Mouse (Mus musculus) testis, adult 2 months (tissue): Measurements from ENCODE around the gene Cox5a.

Source experiments
- CTCF ChIP-seq: fragments of 200-500 bp; IDR thresholded peaks from 2 replicates; pipeline ENCODE4 v1.5.1; 2012; ENCODE audit warnings: low read depth, mild to moderate bottlenecking, inconsistent platforms, low read length, moderate library complexity; ENCODE audit not compliant: control insufficient read depth, insufficient read depth, insufficient replicate concordance
- POLR2A ChIP-seq: fragments of 200-500 bp; IDR thresholded peaks from 2 replicates; pipeline ENCODE4 v1.6.1; 2012; ENCODE audit warnings: low read depth, mild to moderate bottlenecking, inconsistent platforms, low read length, moderate library complexity; ENCODE audit not compliant: control insufficient read depth

- no peak for TF ChIP-seq CTCF
- no peak for TF ChIP-seq POLR2A
Measured at GRCm38 (mm10) chr9:57577144-57577849, 56.2 kb downstream of the Cox5a start.
